Mouse (Mus musculus) liver, postnatal 0 days (tissue): ENCODE results near the gene Pmfbp1. TPM values are rescaled to one million over a fixed set of nuclear protein-coding genes. Genes with fewer than 3 reads are reported as not detected.
A peak's percentile ranks its signal among the peaks of the same experiment; 100 is the strongest.

Experiments
- ATAC-seq: fragments of 200-750 bp; cut with Nextera tagmentation; 2 replicates; pipeline ENCODE4 v1.8.0; 2017; ENCODE audit warnings: mild to moderate bottlenecking, moderate library complexity
- DNase-seq: peaks from one replicate; pipeline ENCODE4 v3.0.0-alpha.2; 2016
- H3K27ac ChIP-seq: fragments of 300-500 bp; sonication (generic); 2 replicates; pipeline ENCODE4 v1.5.1; 2014; ENCODE audit warnings: antibody characterized with exemption, moderate library complexity, mild to moderate bottlenecking, low read depth
- H3K27me3 ChIP-seq: fragments of 300-500 bp; sonication (generic); 2 replicates; pipeline ENCODE4 v1.6.1; 2014; ENCODE audit warnings: low read length, control low read depth, mixed read lengths; ENCODE audit not compliant: insufficient read depth
- H3K36me3 ChIP-seq: fragments of 300-500 bp; sonication (generic); replicated peaks from 2 replicates; pipeline ENCODE4 v1.6.1; 2014; ENCODE audit warnings: mild to moderate bottlenecking, control low read depth, low read length, moderate library complexity, mixed read lengths; ENCODE audit not compliant: insufficient read depth
- H3K4me1 ChIP-seq: fragments of 300-500 bp; sonication (generic); 2 replicates; pipeline ENCODE4 v1.6.1; 2014; ENCODE audit warnings: antibody characterized with exemption, mild to moderate bottlenecking, control low read depth; ENCODE audit not compliant: insufficient read depth
- H3K4me2 ChIP-seq: fragments of 300-500 bp; sonication (generic); 2 replicates; pipeline ENCODE4 v1.6.1; 2014; ENCODE audit warnings: low read depth, mild to moderate bottlenecking, low read length, moderate library complexity, mixed read lengths
- H3K4me3 ChIP-seq: fragments of 300-500 bp; sonication (generic); 2 replicates; pipeline ENCODE4 v1.5.1; 2014; ENCODE audit warnings: low read depth, low read length
- H3K9ac ChIP-seq: fragments of 300-500 bp; sonication (generic); replicated peaks from 2 replicates; pipeline ENCODE4 v1.6.1; 2014; ENCODE audit warnings: mild to moderate bottlenecking, moderate library complexity
- H3K9me3 ChIP-seq: fragments of 300-500 bp; sonication (generic); 2 replicates; pipeline ENCODE4 v1.6.1; 2016; ENCODE audit warnings: mild to moderate bottlenecking, control low read depth, low read length, mixed read lengths
- CTCF ChIP-seq: sonication (generic); IDR thresholded peaks from 2 replicates; pipeline ENCODE4 v1.5.1; 2016; ENCODE audit warnings: antibody characterized with exemption, low read depth
- EP300 ChIP-seq: IDR thresholded peaks from 2 replicates; pipeline ENCODE4 v1.6.1; 2016; ENCODE audit warnings: antibody characterized with exemption, low read depth, mild to moderate bottlenecking
- WGBS: fragments of 180-500 bp; shearing (Covaris S2); extraction: QIAGEN DNeasy Blood & Tissue Kit; methylation state at CpG from one replicate; pipeline ENCODE4 v1.1.7; 2014; ENCODE audit not compliant: insufficient replicate concordance; 5-methylcytosine and 5-hydroxymethylcytosine counted together
- polyA plus RNA-seq: library from polyadenylated mRNA; unstranded; fragments of >200 nt; fragmentation: Nextera tagmentation; extraction: Ambion mirVana; gene quantifications from 2 replicates; pipeline ENCODE4 v1.2.1, GENCODE M21; 2015

Gene Pmfbp1
- polyA plus RNA-seq, 1 experiment from 2014 or later, result not detected

DNA sequence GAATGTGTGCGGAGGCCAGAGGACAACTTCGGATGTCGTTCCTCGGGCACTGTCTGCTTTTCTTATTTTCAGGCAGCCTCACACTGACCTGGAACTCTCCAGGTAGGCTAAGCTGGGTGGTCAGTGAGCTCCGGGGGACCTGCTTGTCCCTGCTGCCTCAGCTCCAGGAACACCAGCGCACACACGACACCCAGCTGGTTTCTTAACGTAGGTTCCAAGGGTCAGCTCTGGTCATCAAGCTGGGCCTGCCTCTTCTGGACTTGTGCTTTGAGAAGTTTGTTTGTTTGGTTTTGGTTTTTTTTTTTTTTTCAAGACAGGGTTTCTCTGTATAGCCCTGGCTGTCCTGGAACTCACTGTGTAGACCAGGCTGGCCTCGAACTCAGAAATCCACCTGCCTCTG is 97.1 kb downstream of the Pmfbp1 start:
- H3K9me3 ChIP-seq, result no peaks in the 10 kb centered on the region
- ATAC-seq, result no peak
- H3K4me3 ChIP-seq, result no peak overlapping the region
- H3K36me3 ChIP-seq, result peaks cover 13% of the 10 kb centered on the region
- TF ChIP-seq CTCF (no peak), EP300 (no peak)
- no peak overlapping the region for H3K9ac ChIP-seq
- WGBS, result 89% methylated on average over 9 of the region's 9 CpGs
- no peak overlapping the region; the same call in 1 of the 2 replicates for H3K27ac ChIP-seq
- H3K4me1 ChIP-seq, result peaks cover 11% of the 10 kb centered on the region; the same call in 1 of the 2 replicates
- 0 out of 2 replicates have a peak overlapping the region, but pooled peaks have one; percentile 44 for H3K4me2 ChIP-seq
- no peak for DNase-seq
- no peaks in the 10 kb centered on the region for H3K27me3 ChIP-seq

DNA sequence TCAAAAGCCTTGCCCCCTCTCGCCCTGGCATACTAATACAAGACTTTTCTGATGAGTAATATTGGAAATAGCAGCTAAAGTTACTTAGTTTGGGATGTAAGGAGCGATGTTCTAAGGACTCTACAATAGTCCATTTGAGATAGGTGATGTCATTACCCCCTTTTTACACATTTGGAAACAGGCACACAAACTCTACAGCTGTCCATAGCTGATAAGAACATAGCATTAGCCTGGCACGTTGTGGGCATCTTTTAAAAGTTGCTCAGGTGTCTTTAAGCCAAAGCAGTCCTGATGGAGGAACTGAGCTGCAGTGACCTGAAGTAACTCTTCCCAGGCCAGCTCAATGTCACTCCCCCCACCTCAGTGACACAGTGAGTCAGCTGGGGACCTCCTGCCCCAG is 97.5 kb downstream of the Pmfbp1 start:
- TF ChIP-seq CTCF (no peak), EP300 (peak; percentile 82)
- peaks cover 7% of the 10 kb centered on the region; the same call in 1 of the 2 replicates for H3K4me1 ChIP-seq
- H3K27me3 ChIP-seq, result no peaks in the 10 kb centered on the region
- H3K9ac ChIP-seq, result peak overlapping the region; percentile 48; the same call in 1 of the 2 replicates
- ATAC-seq (peak; percentile 51), DNase-seq (no peak)
- peaks cover 13% of the 10 kb centered on the region for H3K36me3 ChIP-seq
- no peaks in the 10 kb centered on the region for H3K9me3 ChIP-seq
- peak overlapping the region; percentile 44 for H3K4me2 ChIP-seq
- peak overlapping the region; percentile 60 for H3K27ac ChIP-seq
- no peak overlapping the region for H3K4me3 ChIP-seq
- WGBS, result 63% methylated on average over 3 of the region's 3 CpGs

DNA sequence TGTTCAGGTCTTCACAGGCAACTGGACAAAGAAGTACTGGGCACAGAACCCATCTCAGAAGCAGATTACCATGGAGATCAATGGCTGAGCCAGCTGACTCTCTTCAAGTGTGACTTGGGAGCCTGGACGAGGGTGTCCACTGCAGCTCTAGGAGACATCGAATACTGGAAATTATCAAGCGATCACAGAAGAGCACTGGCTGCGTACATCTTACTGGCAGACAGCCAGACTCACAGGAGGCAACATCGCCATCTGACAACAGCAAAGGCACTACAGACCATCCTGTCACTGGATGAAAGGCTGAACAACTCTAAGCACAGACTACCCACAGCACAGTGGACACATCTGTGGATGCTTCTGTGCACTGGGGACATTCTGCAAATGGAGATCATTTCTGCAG is 98.3 kb downstream of the Pmfbp1 start:
- Histone ChIP-seq H3K9ac (0 out of 2 replicates have a peak overlapping the region, but pooled peaks have one; percentile 16), H3K36me3 (peaks cover 13% of the 10 kb centered on the region), H3K27ac (peak overlapping the region; percentile 60), H3K4me1 (peaks cover 7% of the 10 kb centered on the region; the same call in 1 of the 2 replicates), H3K27me3 (no peaks in the 10 kb centered on the region), H3K4me2 (peak overlapping the region; percentile 44), H3K4me3 (no peak overlapping the region), H3K9me3 (no peaks in the 10 kb centered on the region)
- no peak for TF ChIP-seq EP300
- TF ChIP-seq CTCF, result no peak
- WGBS, result 48% methylated on average over 5 of the region's 5 CpGs
- ATAC-seq (peak; percentile 40), DNase-seq (no peak)

Other genes starting within 250 kb of the Pmfbp1 start
- gene Dhx38, start 71.8 kb downstream of the Pmfbp1 start, polyA plus RNA-seq, result 4.8 and 5.6 TPM in 2 replicates
- gene Txnl4b, start 71.9 kb downstream of the Pmfbp1 start, polyA plus RNA-seq, result 10.5 and 11.4 TPM in 2 replicates
- 4,025 and 4,072 TPM in 2 replicates for gene Hp, start 85.1 kb downstream of the Pmfbp1 start, polyA plus RNA-seq
- 9.7 and 11.4 TPM in 2 replicates for gene Dhodh, start 114.6 kb downstream of the Pmfbp1 start, polyA plus RNA-seq
- gene Pkd1l3, start 120.5 kb downstream of the Pmfbp1 start, polyA plus RNA-seq, result 0.26 and 0.28 TPM in 2 replicates
- 36.1 and 38.3 TPM in 2 replicates for gene Ist1, start 199.2 kb downstream of the Pmfbp1 start, polyA plus RNA-seq
- 3.1 and 3.7 TPM in 2 replicates for gene Zfp821, start 211.5 kb downstream of the Pmfbp1 start, polyA plus RNA-seq
- 1.7 and 1.8 TPM in 2 replicates for gene Atxn1l, start 243.7 kb downstream of the Pmfbp1 start, polyA plus RNA-seq